Mouse (Mus musculus) T-cell, adult 2 months (primary cell): ENCODE data around the gene Lig4.

Source experiments
- DNase-seq: peaks from one replicate; pipeline ENCODE4 v3.0.0; 2022; ENCODE audit warnings: low spot score

The Lig4 gene

DNA sequence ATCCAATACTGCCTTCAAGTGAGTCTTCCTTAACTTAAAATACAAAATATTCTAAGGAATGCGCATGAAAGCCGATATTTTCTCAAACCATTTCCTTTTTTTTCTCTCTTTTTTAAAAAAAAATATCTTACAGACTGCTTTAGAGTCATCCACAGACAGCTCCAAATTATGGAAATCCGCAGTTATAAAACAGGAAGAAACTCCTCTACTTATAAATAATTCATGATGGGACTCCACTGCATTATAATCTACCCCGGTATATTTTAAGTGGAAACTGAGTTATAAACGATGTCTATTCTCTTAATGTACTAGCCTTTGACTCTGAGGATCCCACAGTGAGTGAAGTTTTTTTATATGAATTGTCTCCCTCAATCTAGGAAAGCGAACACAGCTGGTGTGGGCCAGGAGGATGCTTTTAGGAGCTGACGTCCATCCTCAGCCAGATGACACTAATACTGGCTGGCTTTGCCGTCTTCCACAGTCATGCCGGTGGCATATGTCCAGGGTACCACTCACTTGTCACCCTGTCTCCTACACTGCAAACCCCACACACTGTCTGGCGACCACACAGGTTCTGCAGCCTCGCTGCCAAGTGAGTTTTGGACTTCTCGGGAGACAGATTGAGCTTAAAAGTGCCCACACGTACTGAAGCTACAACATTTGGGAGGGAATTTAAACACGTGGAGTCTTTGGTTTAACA lies 47.6 kb downstream of the Lig4 start:
- DNase-seq: no peak
